Mouse (Mus musculus) MEL (cell line): Measurements from ENCODE around the gene Cdkn1b.

Experiments used
- MAX ChIP-seq: IDR thresholded peaks from 2 replicates; pipeline ENCODE4 v1.6.1; 2011; ENCODE audit warnings: low read length, improper control_type of control experiment
- USF1 ChIP-seq: IDR thresholded peaks from 2 replicates; pipeline ENCODE4 v1.6.1; 2014; ENCODE audit warnings: low read depth, mild to moderate bottlenecking, inconsistent platforms, low read length, improper control_type of control experiment, moderate library complexity

DNA sequence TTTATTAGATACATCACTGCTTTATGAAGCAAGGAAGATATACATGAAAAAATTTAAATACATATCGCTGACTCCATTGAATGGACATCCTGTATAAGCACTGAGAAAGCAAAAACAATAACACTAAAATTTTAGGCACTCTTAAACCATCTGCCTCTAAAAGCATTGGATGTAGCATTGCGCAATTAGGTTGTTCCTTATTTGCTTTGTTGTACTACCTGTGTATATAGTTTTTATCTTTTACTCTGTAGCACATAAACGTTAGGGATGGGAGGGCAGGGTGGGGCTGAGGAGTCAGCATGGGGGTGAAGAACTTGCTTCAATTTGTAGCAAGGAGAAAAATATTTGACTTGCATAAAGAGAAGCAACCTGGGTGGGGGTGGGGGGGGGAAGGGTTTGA, 4.1 kb downstream of the Cdkn1b start:
- TF ChIP-seq MAX (no peak), USF1 (no peak)
